Mouse (Mus musculus): ENCODE data around the gene Zfp598.

GRCm38 (mm10) chr17:24698715-24699114, 29.2 kb downstream of the Zfp598 start:
- TF ChIP-seq POLR2A (IDR thresholded peaks at IDR 0.05; ENCODE audit: borderline replicate concordance, extremely low read depth, low read depth, low read length), result no peak
- TF ChIP-seq CTCF (IDR thresholded peaks at IDR 0.05; ENCODE audit: insufficient read depth, low read length), result no peak
